Mouse (Mus musculus): ENCODE measurements around the gene Adam15.

DNA sequence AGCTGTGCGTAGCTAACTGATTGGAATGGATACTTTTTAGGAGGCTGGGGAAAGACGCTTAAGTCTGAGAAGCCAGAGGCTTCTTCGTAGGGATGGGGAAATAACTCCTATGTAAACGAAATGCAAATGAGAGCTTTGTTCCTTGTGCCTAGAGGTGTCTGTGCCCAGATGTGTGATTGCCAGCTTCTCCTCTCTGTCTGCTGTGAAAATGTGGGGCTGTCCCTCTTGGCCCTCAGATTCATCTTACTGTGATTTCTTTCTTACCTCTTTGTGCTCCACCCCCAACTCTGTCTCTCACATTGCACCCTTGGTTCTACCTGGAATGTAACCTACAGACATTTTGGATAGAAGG lies 46.8 kb upstream of the Adam15 start:
- TF ChIP-seq POLR2A (IDR thresholded peaks at IDR 0.05; ENCODE audit: insufficient read length, low read depth) (no peak), POLR2AphosphoS2 (IDR thresholded peaks at IDR 0.05; ENCODE audit: insufficient read length, low read depth) (no peak), TCF12 (IDR thresholded peaks at IDR 0.05; ENCODE audit: insufficient read depth, poor library complexity, severe bottlenecking) (no peak), MYOD1 (IDR thresholded peaks at IDR 0.05; ENCODE audit: control insufficient read depth in 1 of 3, insufficient read length in 2 of 3, low read depth in 2 of 3) (no peak), CEBPB (IDR thresholded peaks at IDR 0.05; ENCODE audit: insufficient read depth, poor library complexity, severe bottlenecking) (no peak), USF1 (IDR thresholded peaks at IDR 0.05; ENCODE audit: low read depth) (no peak), REST (IDR thresholded peaks at IDR 0.05; ENCODE audit: insufficient read depth, insufficient read length) (no peak)
